Mouse (Mus musculus): ENCODE measurements around the gene Prnd. TPM values are rescaled to one million over a fixed set of nuclear protein-coding genes. Genes with fewer than 3 reads are reported as not detected.

Gene Prnd
- polyA plus RNA-seq, 1 experiment from 2014 or later = 20.3 TPM

DNA sequence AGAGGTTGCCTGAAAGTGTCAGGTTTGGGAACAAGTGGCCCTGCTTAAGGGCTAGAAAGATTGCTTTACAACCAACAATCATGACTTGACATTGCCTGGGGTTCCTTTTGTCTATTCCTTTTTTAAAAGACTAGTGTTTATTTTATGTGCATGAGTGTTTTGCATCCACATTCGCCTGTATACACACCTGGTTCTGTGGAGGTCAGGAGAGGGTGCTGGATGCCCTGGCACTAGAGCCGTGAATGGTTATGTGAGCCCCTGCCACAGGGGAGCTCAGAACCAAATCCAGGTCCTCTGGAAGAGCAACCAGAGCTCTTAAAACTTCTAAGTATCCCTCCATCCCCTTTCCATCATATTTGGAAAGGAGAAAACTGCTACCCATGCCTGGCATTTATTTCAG is 39.8 kb upstream of the Prnd start:
- Histone ChIP-seq H3K9me3 (no peaks in the 10 kb centered on the region), H3K4me2 (peak overlapping the region; percentile 76), H3K4me1 (replicated peaks) (peaks cover 21% of the 10 kb centered on the region), H3K27me3 (0 out of 2 replicates have a peak, but pooled peaks cover 8% of the 10 kb centered on the region), H3K36me3 (peaks cover 5% of the 10 kb centered on the region; the same call in 1 of the 2 replicates), H3K4me3 (replicated peaks) (peak overlapping the region; percentile 70; the same call in 1 of the 2 replicates), H3K9ac (replicated peaks) (no peak overlapping the region), H3K27ac (no peak overlapping the region)
- ATAC-seq (ENCODE audit: insufficient number of reproducible peaks, insufficient read depth, low FRiP score, low TSS enrichment, low read depth) = no peak
- WGBS = 22% methylated on average over 2 of the region's 2 CpGs

DNA sequence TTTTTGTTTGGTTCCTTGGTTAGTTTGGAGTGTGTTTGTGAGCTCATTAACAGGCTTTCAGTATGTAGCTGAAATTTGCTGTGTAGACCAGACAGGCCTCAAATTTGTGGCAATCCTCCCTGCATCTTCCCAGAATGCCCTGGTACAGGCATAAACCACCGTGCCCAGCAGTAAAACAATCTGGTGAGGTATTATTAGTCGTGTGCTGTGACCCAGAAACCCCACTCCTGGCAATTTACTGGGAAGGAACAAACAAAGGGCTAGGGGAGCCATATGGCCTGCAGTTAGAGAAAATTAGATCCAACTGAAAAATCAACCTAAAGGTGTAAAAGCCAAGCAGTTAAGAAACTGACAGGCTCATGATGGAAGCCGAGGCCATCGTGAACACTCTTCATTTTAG is 39.3 kb upstream of the Prnd start:
- ATAC-seq (ENCODE audit: insufficient number of reproducible peaks, insufficient read depth, low FRiP score, low TSS enrichment, low read depth) = no peak
- peaks cover 21% of the 10 kb centered on the region for H3K4me1 ChIP-seq (replicated peaks)
- H3K4me3 ChIP-seq (replicated peaks) = no peak overlapping the region
- H3K9me3 ChIP-seq = no peaks in the 10 kb centered on the region
- H3K27me3 ChIP-seq = 0 out of 2 replicates have a peak, but pooled peaks cover 8% of the 10 kb centered on the region
- 8% methylated on average over 4 of the region's 4 CpGs for WGBS
- peak overlapping the region; percentile 31; the same call in 1 of the 2 replicates for H3K27ac ChIP-seq
- peaks cover 5% of the 10 kb centered on the region; the same call in 1 of the 2 replicates for H3K36me3 ChIP-seq
- no peak overlapping the region; the same call in 1 of the 2 replicates for H3K9ac ChIP-seq (replicated peaks)
- H3K4me2 ChIP-seq = peak overlapping the region; percentile 76

DNA sequence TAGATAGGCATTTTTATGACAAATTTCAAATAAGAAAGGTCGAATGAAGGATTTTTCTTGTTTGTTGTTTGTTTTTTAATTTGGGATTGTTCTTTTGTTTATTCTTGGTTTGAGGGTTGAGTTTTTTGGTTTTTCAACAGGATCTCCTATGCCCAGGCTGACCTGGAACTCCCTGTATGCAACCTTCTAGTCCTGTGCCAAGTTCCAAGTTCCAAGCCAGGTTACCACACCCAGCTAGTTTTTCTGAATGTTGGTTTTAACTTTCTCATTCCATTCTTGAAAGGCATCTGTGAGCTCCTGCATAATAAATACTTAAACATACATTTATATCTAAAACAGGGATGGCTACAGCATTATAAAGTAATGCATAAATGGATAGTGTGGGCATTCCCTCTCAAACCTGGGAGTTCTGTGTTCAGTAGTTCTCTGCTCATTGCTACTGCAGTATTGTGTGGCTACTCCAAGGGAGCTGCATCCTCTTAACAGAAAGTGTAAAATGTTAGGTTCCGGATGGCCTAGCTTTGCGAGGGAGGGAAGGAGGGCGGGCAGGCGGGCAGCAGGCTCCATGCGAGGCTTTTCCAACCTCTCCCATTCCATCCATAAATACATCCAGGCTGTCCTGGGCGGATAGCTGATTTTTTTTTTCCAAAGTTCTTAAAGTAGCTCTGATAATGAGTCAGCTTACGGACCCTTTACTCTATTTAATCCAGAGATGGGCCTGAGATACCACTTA is 38.0 kb upstream of the Prnd start:
- H3K4me3 ChIP-seq (replicated peaks) = no peak overlapping the region
- H3K9ac ChIP-seq (replicated peaks) = no peak overlapping the region
- no peak for ATAC-seq (ENCODE audit: insufficient number of reproducible peaks, insufficient read depth, low FRiP score, low TSS enrichment, low read depth)
- no peak overlapping the region for H3K4me2 ChIP-seq
- peaks cover 21% of the 10 kb centered on the region for H3K4me1 ChIP-seq (replicated peaks)
- 75% methylated on average over 8 of the region's 8 CpGs for WGBS
- H3K36me3 ChIP-seq = peaks cover 5% of the 10 kb centered on the region; the same call in 1 of the 2 replicates
- no peak overlapping the region for H3K27ac ChIP-seq
- H3K27me3 ChIP-seq = 0 out of 2 replicates have a peak, but pooled peaks cover 8% of the 10 kb centered on the region
- no peaks in the 10 kb centered on the region for H3K9me3 ChIP-seq

DNA sequence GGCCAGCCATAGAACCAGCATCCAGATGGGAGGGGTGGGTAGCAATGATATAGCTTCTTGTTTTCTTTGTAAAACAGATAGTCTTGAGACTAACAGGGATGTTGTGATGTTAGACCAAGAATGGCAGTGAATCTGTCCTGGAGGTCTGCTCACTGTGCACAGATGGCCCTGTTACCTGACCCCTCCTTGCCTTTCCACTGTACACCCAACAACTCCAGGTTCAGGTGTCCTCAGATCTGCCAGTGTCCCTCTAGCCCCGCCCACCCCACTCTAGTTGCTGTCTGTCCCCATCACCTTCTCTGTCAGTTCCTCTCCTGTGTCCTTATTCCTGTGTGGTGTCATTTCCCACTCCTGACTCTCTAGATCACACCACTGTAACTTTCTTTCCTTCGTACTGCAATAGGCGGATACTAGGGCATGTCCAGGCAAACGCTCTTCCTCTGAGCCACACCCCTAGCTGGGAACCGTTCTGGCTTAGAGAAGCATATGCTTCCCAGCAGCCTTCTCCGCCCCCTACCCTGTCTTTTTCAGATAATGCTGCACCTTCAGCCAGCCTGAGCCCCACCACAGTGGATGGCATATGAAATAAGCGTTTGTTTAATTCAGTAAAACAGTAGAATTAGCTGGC is 18.3 kb upstream of the Prnd start:
- WGBS = 76% methylated on average over 7 of the region's 7 CpGs
- H3K27me3 ChIP-seq = no peaks in the 10 kb centered on the region
- ATAC-seq (ENCODE audit: insufficient number of reproducible peaks, insufficient read depth, low FRiP score, low TSS enrichment, low read depth) = no peak
- 0 out of 2 replicates have a peak overlapping the region, but pooled peaks have one; percentile 0 for H3K27ac ChIP-seq
- no peaks in the 10 kb centered on the region for H3K9me3 ChIP-seq
- H3K36me3 ChIP-seq = peaks cover 12% of the 10 kb centered on the region; the same call in 1 of the 2 replicates
- H3K4me2 ChIP-seq = no peak overlapping the region
- H3K4me3 ChIP-seq (replicated peaks) = no peak overlapping the region
- H3K9ac ChIP-seq (replicated peaks) = no peak overlapping the region
- peaks cover 9% of the 10 kb centered on the region; the same call in 1 of the 2 replicates for H3K4me1 ChIP-seq (replicated peaks)

DNA sequence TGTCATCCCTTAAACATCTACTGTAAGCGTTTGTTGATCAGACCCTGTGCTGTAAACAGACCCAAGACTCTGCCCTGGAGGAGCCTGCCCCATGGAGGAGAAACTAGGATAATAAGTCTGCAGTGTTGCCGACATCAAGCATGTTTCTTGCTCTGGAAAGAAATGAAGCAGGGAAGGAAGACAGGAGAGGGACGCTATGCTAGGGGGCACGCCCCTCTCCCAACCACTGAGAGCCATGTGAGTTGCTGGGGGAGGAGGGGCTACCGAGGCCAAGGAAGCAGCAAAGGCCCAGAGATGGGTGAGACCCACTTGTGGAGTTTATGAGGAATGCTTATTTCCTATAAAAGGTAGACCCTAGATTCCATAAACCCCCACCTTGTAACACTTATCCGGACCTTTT is 17.6 kb upstream of the Prnd start:
- Histone ChIP-seq H3K36me3 (peaks cover 14% of the 10 kb centered on the region; the same call in 1 of the 2 replicates), H3K4me1 (replicated peaks) (peaks cover 9% of the 10 kb centered on the region; the same call in 1 of the 2 replicates), H3K27ac (0 out of 2 replicates have a peak overlapping the region, but pooled peaks have one; percentile 0), H3K27me3 (no peaks in the 10 kb centered on the region), H3K9me3 (no peaks in the 10 kb centered on the region), H3K4me2 (no peak overlapping the region), H3K9ac (replicated peaks) (no peak overlapping the region), H3K4me3 (replicated peaks) (no peak overlapping the region)
- ATAC-seq (ENCODE audit: insufficient number of reproducible peaks, insufficient read depth, low FRiP score, low TSS enrichment, low read depth) = no peak
- WGBS = 33% methylated on average over 6 of the region's 6 CpGs

DNA sequence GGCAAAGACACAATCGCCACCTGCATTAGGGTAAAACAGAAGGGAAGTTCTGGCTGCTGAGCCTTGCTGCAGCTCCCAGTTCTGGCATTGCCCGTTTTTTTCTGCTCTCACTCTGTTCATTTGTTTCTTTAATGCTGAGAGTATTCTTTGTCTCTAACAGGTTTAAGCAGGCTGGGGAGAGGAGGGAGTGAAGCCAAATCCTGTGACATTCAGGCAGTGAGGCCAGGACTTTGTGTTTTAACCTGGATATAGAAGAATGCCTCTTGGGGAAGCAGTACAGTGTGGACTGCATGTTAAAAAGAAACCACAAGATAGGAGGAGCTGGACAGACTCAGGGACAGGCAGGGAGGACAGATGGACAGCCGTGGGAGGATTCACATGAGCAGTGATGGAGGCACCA is 17.1 kb upstream of the Prnd start:
- H3K4me3 ChIP-seq (replicated peaks) = no peak overlapping the region
- WGBS = 72% methylated on average over 3 of the region's 3 CpGs
- no peaks in the 10 kb centered on the region for H3K27me3 ChIP-seq
- H3K4me1 ChIP-seq (replicated peaks) = peaks cover 9% of the 10 kb centered on the region; the same call in 1 of the 2 replicates
- no peak overlapping the region for H3K9ac ChIP-seq (replicated peaks)
- no peaks in the 10 kb centered on the region for H3K9me3 ChIP-seq
- H3K4me2 ChIP-seq = no peak overlapping the region
- H3K36me3 ChIP-seq = peaks cover 14% of the 10 kb centered on the region; the same call in 1 of the 2 replicates
- no peak overlapping the region for H3K27ac ChIP-seq
- no peak for ATAC-seq (ENCODE audit: insufficient number of reproducible peaks, insufficient read depth, low FRiP score, low TSS enrichment, low read depth)

DNA sequence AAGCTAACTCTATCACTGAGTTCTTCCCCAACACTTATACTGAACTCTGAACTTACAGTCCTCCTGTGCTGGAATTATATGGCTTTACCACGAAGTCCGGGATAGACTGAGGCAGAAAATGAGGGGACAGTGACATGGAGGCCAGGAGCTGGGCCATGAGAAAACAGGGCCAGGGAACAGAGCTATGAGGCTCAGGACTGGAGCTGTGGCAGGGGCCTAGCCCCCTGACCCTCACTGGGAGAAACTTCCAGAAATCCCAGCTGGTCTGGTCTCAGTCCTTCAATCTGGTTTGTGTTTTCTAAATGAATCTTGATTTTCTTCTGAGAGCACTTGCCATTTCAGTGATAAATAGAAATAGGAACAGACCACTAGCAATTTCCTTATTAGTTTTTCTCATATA is 16.4 kb upstream of the Prnd start:
- Histone ChIP-seq H3K9ac (replicated peaks) (no peak overlapping the region), H3K9me3 (no peaks in the 10 kb centered on the region), H3K36me3 (peaks cover 14% of the 10 kb centered on the region; the same call in 1 of the 2 replicates), H3K4me2 (no peak overlapping the region), H3K4me3 (replicated peaks) (no peak overlapping the region), H3K27ac (no peak overlapping the region), H3K27me3 (no peaks in the 10 kb centered on the region), H3K4me1 (replicated peaks) (peaks cover 9% of the 10 kb centered on the region; the same call in 1 of the 2 replicates)
- no peak for ATAC-seq (ENCODE audit: insufficient number of reproducible peaks, insufficient read depth, low FRiP score, low TSS enrichment, low read depth)
- WGBS = 86% methylated on average over 2 of the region's 2 CpGs

DNA sequence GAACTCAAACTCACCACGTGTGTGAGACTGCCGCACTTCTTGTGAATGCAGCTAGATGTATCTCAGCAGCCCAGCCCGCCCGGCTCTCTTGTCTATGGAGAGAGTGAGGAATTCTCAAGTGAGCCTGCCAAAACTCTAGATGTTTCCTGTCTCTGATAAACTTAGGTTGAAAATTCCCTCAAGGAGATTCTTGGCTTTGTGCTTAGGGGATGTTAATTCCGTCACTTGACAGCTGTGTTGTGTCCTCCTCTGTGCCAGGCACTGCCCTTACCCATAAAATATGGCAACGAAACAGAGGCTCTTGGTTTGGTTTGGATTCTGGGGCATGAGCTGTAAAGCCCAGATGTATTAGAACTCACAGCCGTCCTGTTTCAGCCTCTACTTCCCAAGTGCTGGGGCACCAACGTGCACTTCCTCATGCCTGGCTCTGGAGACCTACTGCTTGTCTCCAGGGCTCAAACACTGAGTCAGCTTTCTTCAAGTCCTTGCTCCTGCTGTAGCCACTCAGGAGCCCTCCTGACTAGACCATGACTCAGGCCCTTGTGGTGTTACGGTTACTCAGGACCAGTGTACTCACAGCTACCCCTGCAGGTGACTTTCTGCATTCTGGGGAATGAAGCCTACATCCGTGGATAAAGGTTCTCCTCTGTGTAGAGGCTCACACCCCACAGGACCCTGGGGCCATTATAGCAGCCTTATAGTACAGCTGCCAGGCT is 15.1 kb upstream of the Prnd start:
- WGBS = 81% methylated on average over 10 of the region's 10 CpGs
- peaks cover 14% of the 10 kb centered on the region; the same call in 1 of the 2 replicates for H3K36me3 ChIP-seq
- H3K27me3 ChIP-seq = no peaks in the 10 kb centered on the region
- H3K4me1 ChIP-seq (replicated peaks) = peaks cover 9% of the 10 kb centered on the region; the same call in 1 of the 2 replicates
- H3K9ac ChIP-seq (replicated peaks) = no peak overlapping the region
- no peaks in the 10 kb centered on the region for H3K9me3 ChIP-seq
- H3K4me3 ChIP-seq (replicated peaks) = no peak overlapping the region
- no peak for ATAC-seq (ENCODE audit: insufficient number of reproducible peaks, insufficient read depth, low FRiP score, low TSS enrichment, low read depth)
- H3K27ac ChIP-seq = no peak overlapping the region
- no peak overlapping the region for H3K4me2 ChIP-seq

DNA sequence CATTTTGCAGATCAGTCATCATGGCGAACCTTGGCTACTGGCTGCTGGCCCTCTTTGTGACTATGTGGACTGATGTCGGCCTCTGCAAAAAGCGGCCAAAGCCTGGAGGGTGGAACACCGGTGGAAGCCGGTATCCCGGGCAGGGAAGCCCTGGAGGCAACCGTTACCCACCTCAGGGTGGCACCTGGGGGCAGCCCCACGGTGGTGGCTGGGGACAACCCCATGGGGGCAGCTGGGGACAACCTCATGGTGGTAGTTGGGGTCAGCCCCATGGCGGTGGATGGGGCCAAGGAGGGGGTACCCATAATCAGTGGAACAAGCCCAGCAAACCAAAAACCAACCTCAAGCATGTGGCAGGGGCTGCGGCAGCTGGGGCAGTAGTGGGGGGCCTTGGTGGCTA is 14.3 kb upstream of the Prnd start:
- no peak overlapping the region for H3K4me2 ChIP-seq
- 97% methylated on average over 10 of the region's 10 CpGs for WGBS
- peaks cover 9% of the 10 kb centered on the region; the same call in 1 of the 2 replicates for H3K4me1 ChIP-seq (replicated peaks)
- H3K9ac ChIP-seq (replicated peaks) = no peak overlapping the region
- no peak overlapping the region for H3K4me3 ChIP-seq (replicated peaks)
- H3K9me3 ChIP-seq = no peaks in the 10 kb centered on the region
- no peak overlapping the region for H3K27ac ChIP-seq
- H3K36me3 ChIP-seq = peaks cover 14% of the 10 kb centered on the region; the same call in 1 of the 2 replicates
- no peak for ATAC-seq (ENCODE audit: insufficient number of reproducible peaks, insufficient read depth, low FRiP score, low TSS enrichment, low read depth)
- H3K27me3 ChIP-seq = no peaks in the 10 kb centered on the region

DNA sequence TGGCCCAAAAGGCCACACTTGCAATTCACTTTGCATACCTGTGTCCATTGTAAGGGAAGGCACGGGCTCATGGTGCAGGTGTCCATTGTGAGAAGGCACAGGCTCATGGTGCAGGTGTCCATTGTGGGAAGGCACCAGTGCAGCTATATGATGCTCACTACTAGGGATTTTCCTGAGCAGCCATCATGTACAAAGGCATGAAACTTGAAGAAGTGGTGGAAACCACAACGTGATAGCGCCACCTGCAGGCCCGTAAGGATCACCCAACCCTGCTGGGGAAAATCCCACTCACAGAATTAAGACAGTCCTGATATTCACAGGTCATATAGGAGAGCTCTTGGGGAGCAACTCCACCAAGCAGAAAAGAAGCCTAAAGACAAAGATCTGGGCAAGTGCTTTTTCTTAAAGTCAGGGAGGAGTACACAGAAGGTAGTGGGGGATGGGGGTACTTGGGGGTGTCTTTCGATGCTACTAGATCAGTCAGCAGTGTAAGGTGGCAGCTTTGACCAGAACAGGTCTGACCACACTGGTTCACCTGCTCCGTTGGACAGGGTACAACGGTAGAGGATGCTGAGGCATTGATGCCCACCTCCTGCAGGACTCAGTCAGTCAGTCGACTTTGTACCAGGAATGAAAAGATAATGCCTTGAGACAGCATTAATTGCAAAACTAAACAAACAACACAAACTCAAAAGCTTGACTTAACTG is 11.1 kb upstream of the Prnd start:
- 48% methylated on average over 8 of the region's 8 CpGs for WGBS
- no peak overlapping the region for H3K4me3 ChIP-seq (replicated peaks)

More for the DNA sequence above, 11.1 kb upstream of the Prnd start:
- ATAC-seq (ENCODE audit: insufficient number of reproducible peaks, insufficient read depth, low FRiP score, low TSS enrichment, low read depth) = no peak
- Histone ChIP-seq H3K9ac (replicated peaks) (no peak overlapping the region), H3K27me3 (no peaks in the 10 kb centered on the region), H3K4me2 (no peak overlapping the region), H3K27ac (no peak overlapping the region), H3K4me1 (replicated peaks) (no peaks in the 10 kb centered on the region), H3K36me3 (peaks cover 14% of the 10 kb centered on the region; the same call in 1 of the 2 replicates), H3K9me3 (no peaks in the 10 kb centered on the region)

All from limb, embryonic 12.5 days (tissue).